Mouse (Mus musculus) spleen, adult 2 months (tissue): Measurements from ENCODE around the gene Rars. TPM values are rescaled to one million over a fixed set of nuclear protein-coding genes. Genes with fewer than 3 reads are reported as not detected.
"Not testable (repeated sequence)": the region's sequence is repeated elsewhere in the genome, so short reads cannot be mapped to it uniquely, and the experiment has no call there.

ENCODE experiments used
- DNase-seq, 2 experiments: peaks; one replicate each; pipeline versions ENCODE4 v3.0.0 to v3.0.0-alpha.2; 2012 to 2021; ENCODE audit warnings: low spot score in 2 of 2, low read depth in 1 of 2
- H3K27ac ChIP-seq: fragments of 200-500 bp; 2 replicates; pipeline ENCODE4 v1.5.1; 2012; ENCODE audit warnings: low read length, inconsistent platforms; ENCODE audit not compliant: insufficient read depth
- H3K27me3 ChIP-seq: fragments of 200-500 bp; 2 replicates; pipeline ENCODE4 v1.6.1; 2012; ENCODE audit warnings: mild to moderate bottlenecking, moderate library complexity, low read length, inconsistent platforms; ENCODE audit not compliant: control insufficient read depth, insufficient read depth
- H3K36me3 ChIP-seq: fragments of 200-500 bp; 2 replicates; pipeline ENCODE4 v1.6.1; 2012; ENCODE audit warnings: mild to moderate bottlenecking, low read length, inconsistent platforms; ENCODE audit not compliant: control insufficient read depth, insufficient read depth
- H3K4me1 ChIP-seq: fragments of 200-500 bp; 2 replicates; pipeline ENCODE4 v1.6.1; 2011; ENCODE audit warnings: inconsistent platforms; ENCODE audit not compliant: control insufficient read depth, insufficient read depth, insufficient read length
- H3K4me3 ChIP-seq: fragments of 200-500 bp; 2 replicates; pipeline ENCODE4 v1.5.1; 2011; ENCODE audit warnings: mild to moderate bottlenecking, inconsistent platforms; ENCODE audit not compliant: insufficient read depth, insufficient read length; ENCODE audit errors: extremely low read depth
- CTCF ChIP-seq: fragments of 200-500 bp; IDR thresholded peaks from 2 replicates; pipeline ENCODE4 v1.5.1; 2011; ENCODE audit warnings: mild to moderate bottlenecking, inconsistent platforms; ENCODE audit not compliant: insufficient read depth, insufficient read length, insufficient replicate concordance; ENCODE audit errors: extremely low read depth
- POLR2A ChIP-seq: fragments of 200-500 bp; IDR thresholded peaks from 2 replicates; pipeline ENCODE4 v1.6.1; 2011; ENCODE audit warnings: low read depth, low read length, inconsistent platforms
- WGBS: fragments of 180-500 bp; shearing (Covaris S2); methylation state at CpG from one replicate; pipeline ENCODE4 v1.1.7; 2018; 5-methylcytosine and 5-hydroxymethylcytosine counted together
- polyA plus RNA-seq: library from polyadenylated mRNA; depleted of rRNA; stranded (reverse); fragments of >200 nt; gene quantifications from 2 replicates; pipeline ENCODE4 v1.2.3, GENCODE M21; 2012

Rars gene
- polyA plus RNA-seq, 1 experiment: 6.8 TPM

DNA sequence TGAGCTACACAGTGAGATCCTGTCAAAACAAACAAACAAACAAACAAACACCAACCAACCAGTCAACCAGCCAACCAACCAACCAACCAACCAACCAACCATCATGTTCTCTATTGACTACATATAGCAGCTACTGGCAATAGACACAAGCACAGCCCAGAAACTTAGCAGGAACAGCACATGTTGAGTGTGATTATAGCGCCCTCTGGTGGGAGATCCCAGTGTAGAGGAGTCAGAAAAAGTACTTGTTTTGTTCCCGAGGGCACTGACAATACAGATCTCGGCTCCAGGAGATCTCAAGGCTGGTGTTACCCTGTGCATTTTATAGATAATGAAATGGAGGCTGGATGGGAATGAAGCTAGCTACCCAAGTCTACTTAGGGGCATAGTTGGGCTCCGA, 18.4 kb upstream of the Rars start:
- H3K4me3 ChIP-seq: no peak overlapping the region
- H3K4me1 ChIP-seq: no peaks in the 10 kb centered on the region
- TF ChIP-seq CTCF (peak; percentile 11; the same call in 1 of the 2 replicates), POLR2A (no peak)
- peak; percentile 29 to 43 for DNase-seq
- H3K27me3 ChIP-seq: no peaks in the 10 kb centered on the region
- H3K27ac ChIP-seq: no peak overlapping the region
- H3K36me3 ChIP-seq: no peaks in the 10 kb centered on the region
- WGBS: 48% methylated on average over 4 of the region's 4 CpGs

DNA sequence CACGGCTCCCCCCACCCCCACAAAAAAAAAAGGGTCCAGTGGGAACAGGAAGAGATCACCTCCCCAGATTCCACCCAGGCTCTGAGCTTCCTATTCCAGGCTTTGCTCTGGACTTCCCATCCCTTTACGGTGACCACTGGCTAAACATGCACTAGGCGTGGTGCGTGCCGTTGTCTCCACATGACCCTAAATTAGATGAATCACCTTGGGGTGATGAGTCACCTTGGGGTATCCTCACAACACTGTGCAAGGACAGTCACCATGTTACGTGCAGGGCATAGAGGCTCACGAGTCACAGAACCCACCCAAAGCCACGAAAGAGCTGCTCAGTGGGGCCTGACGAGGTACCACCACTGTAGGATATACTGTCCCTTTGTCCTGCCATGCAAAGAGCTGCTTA, 10.0 kb upstream of the Rars start:
- Histone ChIP-seq H3K4me1 (peaks cover 4% of the 10 kb centered on the region; the same call in 1 of the 2 replicates), H3K4me3 (no peak overlapping the region), H3K27ac (no peak overlapping the region), H3K27me3 (no peaks in the 10 kb centered on the region), H3K36me3 (no peaks in the 10 kb centered on the region)
- TF ChIP-seq CTCF (no peak), POLR2A (no peak)
- WGBS: 83% methylated on average over 9 of the region's 9 CpGs
- DNase-seq: no peak

DNA sequence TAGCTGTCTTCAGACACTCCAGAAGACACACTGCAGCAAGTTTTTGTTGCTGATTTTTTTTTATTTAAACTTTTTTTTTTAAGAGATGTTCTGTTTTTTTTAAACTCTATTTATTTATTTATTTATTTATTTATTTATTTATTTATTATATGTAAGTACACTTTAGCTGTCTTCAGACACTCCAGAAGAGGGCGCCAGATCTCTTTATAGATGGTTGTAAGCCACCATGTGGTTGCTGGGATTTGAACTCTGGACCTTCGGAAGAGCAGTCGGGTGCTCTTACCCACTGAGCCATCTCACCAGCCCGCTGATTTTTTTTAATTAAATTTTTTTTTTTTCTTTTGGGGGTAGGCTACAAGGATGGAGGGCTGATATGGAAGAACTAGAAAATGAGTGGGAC, 8.3 kb upstream of the Rars start:
- WGBS: 81% methylated on average over 4 of the region's 4 CpGs
- H3K27ac ChIP-seq, H3K4me3 ChIP-seq, H3K36me3 ChIP-seq, H3K27me3 ChIP-seq, H3K4me1 ChIP-seq, DNase-seq: not testable (repeated sequence)

- Histone ChIP-seq H3K4me3 (no peak overlapping the region), H3K4me1 (peaks cover 4% of the 10 kb centered on the region; the same call in 1 of the 2 replicates), H3K36me3 (no peaks in the 10 kb centered on the region), H3K27ac (peak overlapping the region; percentile 29; the same call in 1 of the 2 replicates), H3K27me3 (no peaks in the 10 kb centered on the region)
- WGBS: 44% methylated on average over 21 of the region's 21 CpGs
- peak; percentile 41 to 45 for DNase-seq
- TF ChIP-seq CTCF (no peak), POLR2A (no peak)
Measured at GRCm38 (mm10) chr11:35841738-35842325, 7.5 kb upstream of the Rars start.

- H3K27ac ChIP-seq, DNase-seq, H3K4me3 ChIP-seq, H3K4me1 ChIP-seq, H3K36me3 ChIP-seq, H3K27me3 ChIP-seq: not testable (repeated sequence)
- 88% methylated on average over 4 of the region's 4 CpGs for WGBS
Measured at GRCm38 (mm10) chr11:35840806-35841205, 6.5 kb upstream of the Rars start.

- peaks cover 4% of the 10 kb centered on the region; the same call in 1 of the 2 replicates for H3K4me1 ChIP-seq
- DNase-seq: no peak
- TF ChIP-seq POLR2A (no peak), CTCF (no peak)
- no peak overlapping the region for H3K27ac ChIP-seq
- no peak overlapping the region for H3K4me3 ChIP-seq
- no peaks in the 10 kb centered on the region for H3K27me3 ChIP-seq
- 81% methylated on average over 7 of the region's 7 CpGs for WGBS
- no peaks in the 10 kb centered on the region for H3K36me3 ChIP-seq
Measured at GRCm38 (mm10) chr11:35840282-35840681, 6.0 kb upstream of the Rars start.

- peak; percentile 57 to 92 for DNase-seq
- 8% methylated on average over 28 of the region's 28 CpGs for WGBS
- TF ChIP-seq POLR2A: no peak; the same call in 1 of the 2 replicates
- TF ChIP-seq CTCF: no peak
- Histone ChIP-seq H3K27me3 (no peaks in the 10 kb centered on the region), H3K4me3 (peak overlapping the region; percentile 58), H3K4me1 (peaks cover 4% of the 10 kb centered on the region; the same call in 1 of the 2 replicates), H3K27ac (peak overlapping the region; percentile 29; the same call in 1 of the 2 replicates), H3K36me3 (no peaks in the 10 kb centered on the region)
Measured at GRCm38 (mm10) chr11:35838345-35839338, 4.3 kb upstream of the Rars start.
